Mouse (Mus musculus) cerebellum, adult 11-12 months (tissue): ENCODE data around the gene Srgap1.
"Not testable (repeated sequence)": the region's sequence is repeated elsewhere in the genome, so short reads cannot be mapped to it uniquely, and the experiment has no call there.

Experiments
- DNase-seq: peaks from one replicate; pipeline ENCODE4 v3.0.0; 2022

The Srgap1 gene

GRCm38 (mm10) chr10:121817983-121818382 lies 229.1 kb downstream of the Srgap1 start:
- no peak for DNase-seq

- DNase-seq: no peak
Measured at GRCm38 (mm10) chr10:121807771-121808170, 239.3 kb downstream of the Srgap1 start.

- no peak for DNase-seq
Measured at GRCm38 (mm10) chr10:121806806-121807205, 240.3 kb downstream of the Srgap1 start.

- DNase-seq: no peak
Measured at GRCm38 (mm10) chr10:121805933-121806341, 241.2 kb downstream of the Srgap1 start.

GRCm38 (mm10) chr10:121804551-121804950 lies 242.6 kb downstream of the Srgap1 start:
- no peak for DNase-seq

GRCm38 (mm10) chr10:121800041-121800440 lies 247.1 kb downstream of the Srgap1 start:
- no peak for DNase-seq

- DNase-seq: no peak
Measured at GRCm38 (mm10) chr10:121796027-121796802, 250.9 kb downstream of the Srgap1 start.

GRCm38 (mm10) chr10:121794486-121794885 lies 252.6 kb downstream of the Srgap1 start:
- no peak for DNase-seq

GRCm38 (mm10) chr10:121792661-121793060 lies 254.5 kb downstream of the Srgap1 start:
- DNase-seq: no peak

- no peak for DNase-seq
Measured at GRCm38 (mm10) chr10:121790078-121790477, 257.0 kb downstream of the Srgap1 start.

GRCm38 (mm10) chr10:121788536-121788935 lies 258.6 kb downstream of the Srgap1 start:
- DNase-seq: no peak

- DNase-seq: no peak
Measured at GRCm38 (mm10) chr10:121781159-121781558, 266.0 kb downstream of the Srgap1 start.

GRCm38 (mm10) chr10:121775990-121776389 lies 271.1 kb downstream of the Srgap1 start:
- DNase-seq: no peak

- DNase-seq: no peak
Measured at GRCm38 (mm10) chr10:121773813-121774212, 273.3 kb downstream of the Srgap1 start.

GRCm38 (mm10) chr10:121770624-121771577 lies 276.2 kb downstream of the Srgap1 start:
- DNase-seq: no peak

- no peak for DNase-seq
Measured at GRCm38 (mm10) chr10:121769711-121770110, 277.4 kb downstream of the Srgap1 start.

GRCm38 (mm10) chr10:121767295-121767694 lies 279.8 kb downstream of the Srgap1 start:
- DNase-seq: not testable (repeated sequence)

- DNase-seq: no peak
Measured at GRCm38 (mm10) chr10:121765174-121766057, 281.7 kb downstream of the Srgap1 start.

GRCm38 (mm10) chr10:121764469-121765173 lies 282.5 kb downstream of the Srgap1 start:
- no peak for DNase-seq

GRCm38 (mm10) chr10:121763191-121763590 lies 283.9 kb downstream of the Srgap1 start:
- no peak for DNase-seq

GRCm38 (mm10) chr10:121762141-121762540 lies 285.0 kb downstream of the Srgap1 start:
- DNase-seq: no peak

- no peak for DNase-seq
Measured at GRCm38 (mm10) chr10:121759095-121759494, 288.0 kb downstream of the Srgap1 start.
